Comparison of ENCODE assay signal across 9 mouse cellular contexts in genomic region chr4:83233181-83234123, GRCm38 (mm10).
DNase-seq lines count a peak whose midpoint lies in the region; ATAC-seq lines count a peak whose summit lies in the region.
"Had no signal": no experiment of that assay in that cellular context is flagged by ENCODE, and none has a peak within 500 bp of the region (broad histone marks: within the 10 kb centered on the region; RNA-seq: fewer than 3 reads in every experiment).

No protein-coding gene starts in this region.

- H3K36me3 ChIP-seq in neural tube, embryonic 13.5 days: 0 out of 2 replicates have a peak, but pooled peaks cover 5% of the 10 kb centered on the region
- no peaks in the 10 kb centered on the region for H3K36me3 ChIP-seq in forebrain, embryonic 14.5 days (ENCODE audit: control insufficient read depth, insufficient read depth, low read length)

- H3K9ac ChIP-seq in neural tube, embryonic 13.5 days: no peak overlapping the region
- H3K9ac ChIP-seq in forebrain, embryonic 14.5 days (ENCODE audit: low read length): no peak overlapping the region

- peak overlapping the region; percentile 55 for H3K27ac ChIP-seq in neural tube, embryonic 13.5 days (replicated peaks)
- H3K27ac ChIP-seq in forebrain, embryonic 14.5 days (ENCODE audit: low read depth, low read length): peak overlapping the region; percentile 92

- H3K9me3 ChIP-seq in neural tube, embryonic 13.5 days: no peaks in the 10 kb centered on the region
- no peaks in the 10 kb centered on the region for H3K9me3 ChIP-seq in forebrain, embryonic 14.5 days (replicated peaks; ENCODE audit: control insufficient read depth, low read length)

- no peak for DNase-seq in neural tube, embryonic 10.5 days (ENCODE audit: extremely low spot score, low spot score)
- peak; percentile 84 for DNase-seq in forebrain, embryonic 14.5 days (ENCODE audit: low spot score)
- peak; percentile 80 to 86 for DNase-seq in left cerebral cortex, adult 18-20 months (ENCODE audit: low spot score in 2 of 2)
- no peak for DNase-seq in adrenal gland, postnatal 36 days
- DNase-seq in heart, adult 18-20 months: no peak

- peaks cover 12% of the 10 kb centered on the region for H3K4me1 ChIP-seq in neural tube, embryonic 13.5 days (replicated peaks)
- H3K4me1 ChIP-seq in forebrain, embryonic 14.5 days (ENCODE audit: control insufficient read depth, insufficient read depth, low read length): peaks cover 12% of the 10 kb centered on the region

- WGBS in neural tube, embryonic 13.5 days: 78% methylated on average over 22 of the region's 22 CpGs
- WGBS in forebrain, embryonic 14.5 days: 59% methylated on average over 22 of the region's 22 CpGs

- ATAC-seq in neural tube, embryonic 13.5 days (ENCODE audit: low read depth): peak; percentile 63; the same call in 1 of the 2 replicates
- ATAC-seq in forebrain, embryonic 14.5 days: peak; percentile 91
- ATAC-seq in erythroid progenitor cell, adult 5-6 weeks (replicated peaks; ENCODE audit: low FRiP score, poor library complexity, severe bottlenecking): no peak
- no peak for ATAC-seq in inflammation-experienced regulatory T-cells, adult 6 months

- H3K4me3 ChIP-seq in neural tube, embryonic 13.5 days: no peak overlapping the region
- H3K4me3 ChIP-seq in forebrain, embryonic 14.5 days (ENCODE audit: low read depth, low read length): no peak overlapping the region
- H3K4me3 ChIP-seq: myocyte had no signal

- no peaks in the 10 kb centered on the region for H3K27me3 ChIP-seq in neural tube, embryonic 13.5 days
- H3K27me3 ChIP-seq in forebrain, embryonic 14.5 days (replicated peaks; ENCODE audit: control insufficient read depth, insufficient read depth, low read length): no peaks in the 10 kb centered on the region

- no peak overlapping the region for H3K4me2 ChIP-seq in neural tube, embryonic 13.5 days
- H3K4me2 ChIP-seq in forebrain, embryonic 14.5 days (ENCODE audit: low read length): peak overlapping the region; percentile 33; the same call in 1 of the 2 replicates

Comparison
In these comparisons a context has a peak if more than half of its experiments do, and no peak if none do; other contexts are left out.
1. ATAC-seq: peak in neural tube, embryonic 13.5 days (single experiment) and forebrain, embryonic 14.5 days (single experiment); none in erythroid progenitor cell, adult 5-6 weeks (single experiment) and inflammation-experienced regulatory T-cells, adult 6 months (single experiment).
2. DNase-seq: peak in forebrain, embryonic 14.5 days (single experiment) and left cerebral cortex, adult 18-20 months (2 of 2); none in neural tube, embryonic 10.5 days (single experiment), adrenal gland, postnatal 36 days (0 of 2) and heart, adult 18-20 months (0 of 2).